Mouse (Mus musculus) mouse embryonic stem cell (cell line): Measurements from ENCODE around the gene Sox6.

Source experiments
- in situ Hi-C, 2 experiments: fragments of 300-500 bp; cut with MboI; formaldehyde crosslinking; loops; 1 replicate in 1 of 2; 3 replicates in 1 of 2; pipeline ENCODE4 v1.14.3; 2019 to 2020; ENCODE audit warnings: low sequenced_read_pairs in 2 of 2, low pct_unique_long_range_greater_than_20kb in 1 of 2, mixed read lengths in 1 of 2; ENCODE audit not compliant: unreplicated experiment in 1 of 2

Sox6 gene

GRCm38 (mm10) chr7:115501497-115501896, 537.1 kb downstream of the Sox6 start:
- in situ Hi-C loops, result no loop called here

DNA sequence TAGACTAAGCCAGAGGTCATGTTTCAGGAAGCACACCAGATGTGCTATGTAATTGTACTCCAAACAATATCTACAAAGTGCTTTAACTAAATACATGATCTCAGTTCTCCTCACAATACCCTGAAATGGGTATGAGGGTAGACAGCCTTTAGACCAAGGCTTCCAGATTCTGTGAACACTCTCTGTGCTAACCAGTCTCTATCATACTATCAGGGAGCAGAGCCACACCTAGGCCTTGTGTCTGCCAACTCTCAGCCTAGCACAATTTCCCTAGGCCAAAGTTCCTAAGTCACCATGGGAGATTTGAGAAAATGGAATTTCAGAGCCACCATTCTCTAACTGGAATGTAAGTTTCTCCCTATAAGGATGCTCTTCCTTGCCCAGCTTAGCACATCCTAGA, 537.8 kb downstream of the Sox6 start:
- in situ Hi-C loops, result no loop called here

- in situ Hi-C loops, result no loop called here
These were observed 538.4 kb downstream of the Sox6 start for GRCm38 (mm10) chr7:115500170-115500569.

DNA sequence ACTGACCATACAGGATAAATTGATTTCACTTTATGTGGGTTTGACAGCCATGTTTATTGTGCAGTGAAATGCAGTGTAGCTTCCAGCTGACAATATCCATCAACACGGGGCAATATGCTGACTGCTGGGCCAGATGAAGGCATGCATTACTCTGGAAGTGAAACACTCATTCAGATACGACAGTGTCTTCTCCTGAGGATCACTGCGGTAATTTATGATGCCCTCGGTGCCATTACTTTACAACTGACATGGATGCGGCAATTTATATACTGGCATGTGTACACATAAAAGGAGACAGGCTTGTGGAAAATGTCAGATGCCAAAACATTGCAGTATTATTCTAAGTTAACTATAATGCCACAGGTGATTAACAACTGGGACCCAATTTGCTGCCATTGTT, 546.9 kb downstream of the Sox6 start:
- in situ Hi-C loops, result no loop called here

DNA sequence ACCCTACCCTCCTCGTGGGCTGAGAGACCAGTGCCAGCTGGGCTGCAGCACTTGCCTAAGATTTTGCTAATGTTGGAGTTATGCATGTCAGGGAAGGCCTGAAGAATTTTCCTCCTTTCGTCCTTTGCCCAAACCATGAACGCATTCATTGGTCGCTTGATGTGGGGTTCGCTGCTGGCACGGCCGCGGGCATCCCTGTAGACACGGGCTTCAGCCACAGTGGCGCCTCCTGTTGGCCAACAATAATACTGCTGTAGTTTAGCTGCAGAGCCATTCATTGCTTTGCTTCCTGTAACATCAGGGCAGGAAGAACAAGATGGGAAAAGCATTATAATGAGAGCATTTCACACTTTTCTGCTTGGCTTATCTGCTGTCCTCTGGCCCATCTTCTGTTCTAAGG, 549.0 kb downstream of the Sox6 start:
- in situ Hi-C loops, result no loop called here

- in situ Hi-C loops, result no loop called here
These were observed 552.2 kb downstream of the Sox6 start for GRCm38 (mm10) chr7:115486431-115486830.

DNA sequence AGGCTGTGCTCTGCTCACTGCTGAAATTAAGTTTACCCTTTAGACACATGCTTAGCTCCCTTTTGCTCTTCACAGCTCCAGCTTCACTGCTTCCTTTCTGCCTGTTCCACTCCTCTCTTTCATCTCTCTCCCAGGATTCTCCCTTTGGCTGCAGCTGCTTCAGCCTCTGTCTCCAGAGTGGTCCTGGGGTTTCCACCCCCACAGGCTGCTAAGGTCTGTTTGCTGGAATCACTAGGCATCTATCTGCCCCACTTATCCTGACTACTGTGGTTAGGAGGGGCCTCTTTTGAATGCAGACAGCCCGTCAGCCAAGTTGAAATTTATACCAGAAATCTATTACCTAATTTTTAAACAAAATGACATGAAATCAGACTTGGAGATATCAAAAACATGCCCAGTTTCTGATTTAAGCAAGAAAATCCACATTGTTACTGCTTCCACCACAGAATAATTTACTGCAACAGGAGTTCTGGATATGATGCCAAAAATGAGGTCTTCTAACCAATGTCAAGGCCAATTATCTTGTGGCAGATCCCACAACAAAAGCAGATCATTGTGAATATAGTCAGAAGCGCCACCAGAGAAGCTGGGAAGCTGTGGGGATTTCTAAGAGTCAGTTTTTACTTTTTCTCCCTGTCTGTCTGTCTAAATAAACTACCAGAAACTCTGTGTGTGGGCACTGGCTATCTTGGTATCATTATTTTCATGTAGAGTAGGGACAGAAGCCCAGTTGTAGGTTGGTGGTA, 552.8 kb downstream of the Sox6 start:
- in situ Hi-C loops, result no loop called here

- in situ Hi-C loops, result no loop called here
These were observed 560.8 kb downstream of the Sox6 start for GRCm38 (mm10) chr7:115477763-115478162.

DNA sequence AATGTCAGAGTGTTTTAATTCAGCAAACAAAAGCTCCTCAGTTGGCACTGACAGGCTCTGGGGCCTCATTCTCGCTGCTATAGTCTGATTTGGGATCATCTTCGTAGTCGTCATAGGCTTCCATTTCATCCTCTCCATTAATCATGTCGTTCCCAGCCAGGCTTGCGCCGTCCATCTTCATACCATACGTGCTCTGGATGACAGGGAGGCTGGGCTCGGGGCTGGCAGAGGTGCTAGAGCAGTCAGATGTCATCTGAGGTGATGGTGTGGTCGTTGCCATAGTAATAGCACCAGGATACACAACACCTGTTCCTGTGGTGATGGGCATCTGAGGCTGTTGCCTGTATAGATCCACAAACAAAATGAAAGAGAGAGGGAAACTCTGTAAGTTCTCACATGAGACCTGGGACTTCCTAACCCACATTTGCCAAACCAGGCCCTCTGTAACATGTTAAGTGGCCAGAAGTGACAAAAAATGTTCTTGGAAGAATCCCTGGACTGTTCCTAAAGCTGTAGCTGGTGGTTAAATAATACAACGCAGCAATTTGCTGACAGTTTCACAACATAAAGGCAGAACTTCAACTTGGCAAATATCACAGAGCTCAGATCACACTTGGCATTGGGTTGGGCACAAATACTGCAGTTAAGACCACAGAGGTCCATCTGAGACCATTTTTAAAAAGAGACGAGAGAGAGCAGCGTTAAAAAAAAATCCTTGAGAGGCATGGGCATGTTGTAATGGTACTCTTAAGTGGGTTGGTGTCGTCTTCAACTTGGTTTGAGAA, 561.5 kb downstream of the Sox6 start:
- in situ Hi-C loops, result no loop called here

- in situ Hi-C loops, result no loop called here
These were observed 563.4 kb downstream of the Sox6 start for GRCm38 (mm10) chr7:115475176-115475575.

DNA sequence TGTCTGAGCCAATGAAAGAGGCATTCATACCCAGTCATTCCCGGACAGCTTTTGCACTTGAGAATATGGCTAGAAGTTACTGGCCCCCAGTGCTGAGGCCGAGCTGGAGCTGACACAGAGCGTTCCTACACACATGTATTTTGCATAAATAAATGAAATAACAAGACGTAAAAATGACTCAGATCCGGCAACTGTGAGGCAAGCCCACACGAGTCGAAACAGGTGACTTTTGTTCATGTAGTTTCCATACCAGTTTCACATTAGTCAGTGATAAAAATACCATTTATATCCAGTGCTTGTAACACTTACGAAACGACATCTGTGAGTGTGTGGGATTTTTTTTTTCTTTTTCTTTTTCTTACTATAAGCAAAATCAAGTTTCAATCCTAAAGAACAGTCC, 564.5 kb downstream of the Sox6 start:
- in situ Hi-C loops, result loop anchor here in 1 of 2 experiments (25.0 kb wide), 1 partner anchor 563 kb away; the partner anchor contains the start of genes 1110004F10Rik and Sox6

DNA sequence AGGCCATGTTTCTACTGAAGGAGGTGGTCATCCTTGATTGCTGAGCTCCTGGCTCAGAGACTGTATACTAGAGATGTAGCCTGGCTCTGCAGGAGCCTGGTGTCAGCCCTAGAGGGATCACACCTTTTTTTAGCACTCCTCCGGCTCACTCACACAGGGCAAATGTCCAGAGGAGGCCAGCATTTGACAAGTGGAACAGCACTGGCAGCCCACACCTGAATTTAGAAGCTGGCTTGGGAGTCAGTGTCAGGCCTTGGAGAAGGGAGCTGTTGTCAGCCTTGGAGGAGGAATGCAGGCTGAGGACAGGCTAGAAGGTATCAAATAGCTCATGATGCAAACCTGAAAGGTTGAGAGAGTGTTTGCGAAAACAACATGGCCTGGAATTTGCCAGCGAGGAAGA, 565.7 kb downstream of the Sox6 start:
- in situ Hi-C loops, result loop anchor here in 1 of 2 experiments (25.0 kb wide), 1 partner anchor 564 kb away; the partner anchor contains the start of genes 1110004F10Rik and Sox6

DNA sequence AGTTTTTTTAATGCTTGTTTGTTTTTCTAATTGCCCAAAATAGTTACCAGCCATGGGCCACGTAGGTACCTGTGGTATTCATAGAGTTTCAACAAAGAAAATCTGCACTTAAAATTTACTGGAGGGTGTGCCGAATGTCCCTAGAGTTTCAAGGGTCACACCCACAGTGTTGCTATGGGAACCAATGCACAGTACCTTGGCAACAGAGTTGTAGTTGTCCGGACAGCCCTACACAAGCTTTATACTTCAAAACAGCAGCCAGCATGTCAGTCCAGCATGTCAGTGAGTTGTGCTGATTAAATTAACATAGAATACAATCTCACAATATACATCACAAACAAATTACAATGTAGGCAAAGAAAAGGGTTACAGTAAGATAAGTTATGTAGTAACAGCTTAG, 567.1 kb downstream of the Sox6 start:
- in situ Hi-C loops, result loop anchor here in 1 of 2 experiments (25.0 kb wide), 1 partner anchor 566 kb away; the partner anchor contains the start of genes 1110004F10Rik and Sox6

DNA sequence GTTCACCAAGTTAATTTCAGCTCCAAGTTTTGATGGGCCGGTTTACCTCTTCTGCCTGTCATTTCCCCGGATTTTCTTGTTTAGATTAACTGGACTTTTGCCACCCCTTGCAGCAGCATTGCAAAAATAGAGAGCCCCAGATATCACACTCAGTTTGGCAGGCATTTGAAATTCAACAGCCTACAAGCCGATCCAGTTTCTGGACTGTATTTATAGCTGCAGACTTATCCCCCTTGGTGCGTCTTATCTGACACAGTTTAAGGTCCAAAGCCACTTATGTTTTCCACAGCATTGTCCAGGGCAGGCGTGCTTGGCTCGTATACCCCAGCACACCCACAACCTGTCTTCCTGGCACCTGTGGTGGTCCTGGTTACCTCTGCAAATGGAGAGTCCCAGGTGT, 571.8 kb downstream of the Sox6 start:
- in situ Hi-C loops, result loop anchor here in 1 of 2 experiments (25.0 kb wide), 1 partner anchor 570 kb away; the partner anchor contains the start of genes 1110004F10Rik and Sox6

GRCm38 (mm10) chr7:115463367-115463766, 575.2 kb downstream of the Sox6 start:
- in situ Hi-C loops, result loop anchor here in 1 of 2 experiments (25.0 kb wide), 1 partner anchor 574 kb away; the partner anchor contains the start of genes 1110004F10Rik and Sox6

DNA sequence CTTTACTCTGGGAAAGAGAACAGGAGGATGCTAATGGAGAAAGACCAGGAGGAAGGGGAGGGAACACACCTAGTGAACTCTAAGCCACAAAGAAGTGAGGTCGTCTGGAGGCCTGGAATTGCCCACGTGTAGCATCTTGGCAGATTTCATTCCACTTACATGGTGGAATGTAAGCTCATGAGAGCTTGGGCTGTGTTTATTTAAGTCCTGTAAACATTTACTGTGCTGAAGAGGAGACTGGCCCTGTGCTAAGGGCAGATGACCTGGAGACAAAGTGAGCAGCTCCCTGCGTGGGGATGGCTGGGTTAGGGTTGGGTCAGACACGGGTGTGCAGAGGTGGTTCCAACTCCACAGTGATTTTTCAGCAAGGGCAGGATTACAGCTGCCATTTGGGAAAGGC, 576.3 kb downstream of the Sox6 start:
- in situ Hi-C loops, result loop anchor here in 1 of 2 experiments (25.0 kb wide), 1 partner anchor 575 kb away; the partner anchor contains the start of genes 1110004F10Rik and Sox6

- in situ Hi-C loops, result loop anchor here in 1 of 2 experiments (25.0 kb wide), 1 partner anchor 582 kb away; the partner anchor contains the start of genes 1110004F10Rik and Sox6
These were observed 583.6 kb downstream of the Sox6 start for GRCm38 (mm10) chr7:115454988-115455387.

- in situ Hi-C loops, result loop anchor here in 1 of 2 experiments (25.0 kb wide), 1 partner anchor 584 kb away; the partner anchor contains the start of genes 1110004F10Rik and Sox6
These were observed 584.9 kb downstream of the Sox6 start for GRCm38 (mm10) chr7:115453713-115454073.
